Mouse (Mus musculus) C2C12 (cell line): Measurements from ENCODE around the gene Nkrf. TPM values are rescaled to one million over a fixed set of nuclear protein-coding genes. Genes with fewer than 3 reads are reported as not detected.
"Not testable (repeated sequence)": the region's sequence is repeated elsewhere in the genome, so short reads cannot be mapped to it uniquely, and the experiment has no call there.

Experiments
- H3K27me3 ChIP-seq: one replicate; pipeline ENCODE4 v1.6.1; 2011; ENCODE audit not compliant: control insufficient read depth, insufficient read depth, insufficient read length
- H3K36me3 ChIP-seq: one replicate; pipeline ENCODE4 v1.6.1; 2011; ENCODE audit not compliant: control insufficient read depth, insufficient read depth
- H3K4me3 ChIP-seq: one replicate; pipeline ENCODE4 v1.5.1; 2011; ENCODE audit warnings: mild to moderate bottlenecking, control low read depth; ENCODE audit not compliant: poor library complexity, insufficient read depth, severe bottlenecking
- H3K79me2 ChIP-seq: one replicate; pipeline ENCODE4 v1.6.1; 2011; ENCODE audit not compliant: control insufficient read depth, insufficient read depth
- H3K79me3 ChIP-seq: one replicate; pipeline ENCODE4 v1.6.1; 2011; ENCODE audit warnings: low read depth, control low read depth
- H3ac ChIP-seq: one replicate; pipeline ENCODE3; 2011; ENCODE audit warnings: low read depth; ENCODE audit not compliant: control insufficient read depth, insufficient read length
- CEBPB ChIP-seq: IDR thresholded peaks from one replicate; pipeline ENCODE4 v1.6.1; 2011; ENCODE audit warnings: low read depth, mild to moderate bottlenecking, control low read depth, moderate library complexity
- CTCF ChIP-seq: IDR thresholded peaks from one replicate; pipeline ENCODE4 v1.5.1; 2011; ENCODE audit not compliant: control insufficient read depth, insufficient read depth, insufficient read length
- FOSL1 ChIP-seq: IDR thresholded peaks from one replicate; pipeline ENCODE4 v1.8.0; 2011; ENCODE audit warnings: mild to moderate bottlenecking, low read length; ENCODE audit not compliant: poor library complexity, insufficient read depth, severe bottlenecking
- MAX ChIP-seq: IDR thresholded peaks from one replicate; pipeline ENCODE4 v1.6.1; 2011; ENCODE audit warnings: mild to moderate bottlenecking, control low read depth
- MYOD1 ChIP-seq: IDR thresholded peaks from one replicate; pipeline ENCODE4 v1.6.1; 2011; ENCODE audit warnings: low read depth; ENCODE audit not compliant: control insufficient read depth, insufficient read length
- MYOG ChIP-seq: IDR thresholded peaks from one replicate; pipeline ENCODE4 v1.6.1; 2011; ENCODE audit not compliant: control insufficient read depth, insufficient read length; ENCODE audit errors: extremely low read depth
- USF1 ChIP-seq: IDR thresholded peaks from one replicate; pipeline ENCODE4 v1.6.1; 2011; ENCODE audit warnings: low read depth, mild to moderate bottlenecking, control low read depth, moderate library complexity
- polyA plus RNA-seq: library from polyadenylated mRNA; unstranded; fragments of >200 nt; fragmentation: generic; extraction: Trizol; gene quantifications from one replicate; pipeline ENCODE4 v1.2.1, GENCODE M21; 2012; ENCODE audit warnings: missing spikeins

Gene Nkrf
- polyA plus RNA-seq, 1 experiment: 4.3 TPM

DNA sequence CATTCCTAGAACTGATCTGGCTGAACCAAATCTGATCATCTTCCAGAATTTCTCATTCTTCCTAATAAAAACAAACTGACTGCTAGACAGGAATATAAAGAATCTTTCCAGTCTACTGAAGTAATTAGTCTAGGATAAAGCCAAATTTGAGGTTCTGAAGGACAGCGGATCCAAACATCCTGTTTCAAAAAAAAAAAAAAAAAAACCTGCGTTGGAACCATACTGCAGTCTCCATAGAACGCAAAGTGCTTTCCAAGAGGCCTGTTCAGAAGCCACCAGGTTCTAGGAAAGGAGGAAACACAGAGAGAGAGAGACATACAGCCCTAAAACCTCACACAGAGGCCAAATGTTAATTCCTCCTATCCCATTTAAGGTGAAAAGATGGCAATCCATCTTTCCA is 1.0 kb downstream of the Nkrf start:
- no peak for TF ChIP-seq CEBPB
- TF ChIP-seq CTCF: no peak
- no peak for TF ChIP-seq MYOD1
- no peak for TF ChIP-seq MYOG
- no peak for TF ChIP-seq USF1
- no peak for TF ChIP-seq FOSL1
- TF ChIP-seq MAX: no peak
- Histone ChIP-seq H3K4me3 (peak overlapping the region; percentile 60), H3K79me2 (peaks cover 61% of the 10 kb centered on the region), H3K36me3 (no peaks in the 10 kb centered on the region), H3K79me3 (peaks cover 51% of the 10 kb centered on the region), H3ac (no peak overlapping the region), H3K27me3 (no peaks in the 10 kb centered on the region)

DNA sequence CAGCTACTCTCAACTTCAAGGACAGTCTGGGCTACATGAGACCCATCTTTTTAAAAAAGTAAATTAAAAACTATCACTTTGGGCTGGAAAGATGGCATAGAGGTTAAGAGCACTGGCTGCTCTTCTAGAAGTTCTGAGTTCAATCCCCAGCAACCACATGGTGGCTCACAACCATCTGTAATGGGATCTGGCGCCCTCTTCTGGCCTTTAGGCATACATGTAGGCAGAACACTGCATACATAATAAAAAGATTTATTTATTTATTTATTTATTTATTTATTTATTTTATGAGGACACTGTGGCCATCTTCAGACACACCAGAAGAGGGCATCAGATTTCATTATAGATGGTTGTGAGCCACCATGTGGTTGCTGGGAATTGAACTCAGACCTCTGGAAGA is 3.8 kb downstream of the Nkrf start:
- H3ac ChIP-seq, H3K36me3 ChIP-seq, H3K27me3 ChIP-seq, H3K4me3 ChIP-seq: not testable (repeated sequence)
- H3K79me3 ChIP-seq: peaks cover 73% of the 10 kb centered on the region
- H3K79me2 ChIP-seq: peaks cover 88% of the 10 kb centered on the region

GRCm38 (mm10) chrX:36884719-36885118 is 18.0 kb downstream of the Nkrf start:
- Histone ChIP-seq H3K4me3 (no peak overlapping the region), H3K27me3 (no peaks in the 10 kb centered on the region), H3ac (no peak overlapping the region), H3K79me2 (no peaks in the 10 kb centered on the region), H3K79me3 (no peaks in the 10 kb centered on the region), H3K36me3 (peaks cover 21% of the 10 kb centered on the region)
- TF ChIP-seq USF1 (no peak), MAX (no peak), FOSL1 (no peak), MYOG (no peak), MYOD1 (no peak), CTCF (no peak), CEBPB (no peak)

DNA sequence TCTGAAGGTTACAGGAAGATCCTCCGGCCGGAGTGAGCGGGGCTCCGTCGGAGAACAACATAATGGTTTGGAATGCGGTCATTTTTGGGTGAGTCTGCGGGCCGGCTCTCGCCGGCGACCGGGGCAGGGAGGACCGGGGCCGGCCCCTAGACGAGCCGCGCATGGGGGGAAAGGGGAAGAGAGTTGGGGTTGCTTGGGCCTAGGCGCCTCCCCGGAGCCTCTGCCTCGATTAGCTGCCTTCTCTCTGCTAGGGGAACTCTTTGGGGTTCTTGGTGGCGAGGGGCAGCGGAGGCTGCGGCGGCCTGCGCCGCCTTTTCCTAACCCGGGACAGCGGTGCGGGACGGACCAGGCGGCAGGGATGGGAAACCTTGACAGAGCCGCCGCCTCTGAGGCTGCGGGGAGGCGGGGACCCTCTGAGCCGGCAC is 28.0 kb downstream of the Nkrf start:
- H3K79me2 ChIP-seq: peaks cover 21% of the 10 kb centered on the region
- TF ChIP-seq CTCF (no peak), USF1 (no peak), MAX (no peak), FOSL1 (no peak), MYOD1 (no peak)
- peak overlapping the region; percentile 91 for H3ac ChIP-seq
- peaks cover 5% of the 10 kb centered on the region for H3K36me3 ChIP-seq
- H3K79me3 ChIP-seq: peaks cover 7% of the 10 kb centered on the region
- H3K4me3 ChIP-seq: peak overlapping the region; percentile 41
- no peaks in the 10 kb centered on the region for H3K27me3 ChIP-seq

GRCm38 (mm10) chrX:36874178-36874696 is 28.5 kb downstream of the Nkrf start:
- no peak for TF ChIP-seq USF1
- TF ChIP-seq MAX: no peak
- no peak for TF ChIP-seq MYOD1
- H3ac ChIP-seq: peak overlapping the region; percentile 91
- H3K79me2 ChIP-seq: peaks cover 21% of the 10 kb centered on the region
- peak overlapping the region; percentile 41 for H3K4me3 ChIP-seq
- H3K36me3 ChIP-seq: peaks cover 5% of the 10 kb centered on the region
- H3K79me3 ChIP-seq: peaks cover 7% of the 10 kb centered on the region
- no peaks in the 10 kb centered on the region for H3K27me3 ChIP-seq

DNA sequence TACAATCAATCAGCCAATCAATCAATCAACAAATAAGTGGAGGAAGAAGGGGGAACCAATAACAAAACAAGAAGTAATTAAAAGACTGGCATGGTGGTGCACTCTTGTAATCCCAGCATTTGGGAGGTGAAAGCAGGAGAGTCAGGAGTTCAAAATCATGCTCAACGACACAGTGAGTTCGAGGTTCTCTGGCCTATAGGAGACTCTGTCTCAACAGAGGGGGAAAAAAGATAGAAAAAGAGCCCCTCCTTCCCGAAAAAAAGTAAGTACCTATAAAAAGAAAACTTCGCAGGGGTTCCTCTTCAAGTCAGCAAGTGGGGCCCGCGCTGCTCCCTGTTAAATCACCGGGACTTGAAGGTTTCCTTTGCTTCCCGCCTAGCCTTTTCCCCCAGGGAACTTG is 28.9 kb downstream of the Nkrf start, which contains the start of the genes Ube2a and C330007P06Rik:
Ube2a (plus strand) TSS at position 136 of the 400 bp plus-strand sequence.
C330007P06Rik (minus strand) TSS at position 347 of the 400 bp plus-strand sequence.
- H3K4me3 ChIP-seq: peak within 1 kb of the TSS; percentile 41
- TF ChIP-seq MYOD1 (no peak), MAX (no peak), MYOG (no peak), CTCF (no peak), FOSL1 (no peak), CEBPB (no peak), USF1 (no peak)
- H3K79me2 ChIP-seq: peaks cover 21% of the 10 kb centered on the region
- no peaks in the 10 kb centered on the region for H3K27me3 ChIP-seq
- H3K36me3 ChIP-seq: peaks cover 5% of the 10 kb centered on the region
- H3K79me3 ChIP-seq: peaks cover 5% of the 10 kb centered on the region
- peak within 1 kb of the TSS; percentile 91 for H3ac ChIP-seq
